18 mouse cellular contexts compared by ENCODE assay signal in genomic region chr19:22848251-22848650, GRCm38 (mm10).
"Had no signal": no experiment of that assay in that cellular context is flagged by ENCODE, and none has a peak within 500 bp of the region (broad histone marks: within the 10 kb centered on the region; RNA-seq: fewer than 3 reads in every experiment).

No protein-coding gene starts in this region.

- H3K4me3 ChIP-seq: limb, embryonic 12.5 days; limb, embryonic 15.5 days; liver, embryonic 15.5 days; lung, embryonic 15.5 days; megakaryocyte, embryonic 14.5 days; midbrain, embryonic 13.5 days had no signal

- H3K9me3 ChIP-seq: limb, embryonic 12.5 days; limb, embryonic 15.5 days; liver, embryonic 15.5 days; lung, embryonic 15.5 days; megakaryocyte, embryonic 14.5 days; midbrain, embryonic 13.5 days had no signal

- H3K27ac ChIP-seq: kidney, postnatal 0 days; limb, embryonic 12.5 days; limb, embryonic 15.5 days; liver, embryonic 15.5 days; lung, embryonic 15.5 days; midbrain, embryonic 13.5 days had no signal

- H3K4me1 ChIP-seq: limb, embryonic 15.5 days; liver, embryonic 15.5 days; lung, embryonic 15.5 days; megakaryocyte, embryonic 14.5 days had no signal

- H3K4me2 ChIP-seq: limb, embryonic 12.5 days; limb, embryonic 15.5 days; liver, embryonic 11.5 days; liver, embryonic 15.5 days; lung, embryonic 15.5 days had no signal

- H3K27me3 ChIP-seq: limb, embryonic 12.5 days; limb, embryonic 15.5 days; liver, embryonic 15.5 days; lung, embryonic 15.5 days; megakaryocyte, embryonic 14.5 days had no signal

- ATAC-seq: intestine, postnatal 0 days; midbrain, embryonic 13.5 days had no signal

- H3K9ac ChIP-seq: limb, embryonic 12.5 days; limb, embryonic 15.5 days; liver, embryonic 15.5 days; lung, embryonic 15.5 days; midbrain, embryonic 13.5 days had no signal

- H3K36me3 ChIP-seq: limb, embryonic 12.5 days; limb, embryonic 15.5 days; liver, embryonic 15.5 days; lung, embryonic 15.5 days; midbrain, embryonic 13.5 days had no signal

- DNase-seq: kidney, adult 2 months; kidney, postnatal 25 days; left cerebral cortex, postnatal 4 days; lung, adult 18-20 months; lung, postnatal 10 days; lung, postnatal 36 days; thymus, adult 2 months; thymus, postnatal 14 days; thymus, postnatal 4 days had no signal
